Mouse (Mus musculus) left cerebral cortex, postnatal 36 days (tissue): ENCODE measurements around the gene Gosr2. TPM values are rescaled to one million over a fixed set of nuclear protein-coding genes. Genes with fewer than 3 reads are reported as not detected.
A peak's percentile ranks its signal among the peaks of the same experiment; 100 is the strongest.

Experiments used
- DNase-seq, 2 experiments: peaks; one replicate each; pipeline ENCODE4 v3.0.0; 2021 to 2022; ENCODE audit warnings: low spot score in 2 of 2, mixed read lengths in 1 of 2
- intact Hi-C: fragments of 180-260 bp; cut with DNase I; formaldehyde crosslinking; loops from one replicate; pipeline ENCODE4 v1.15.1; 2025
- total RNA-seq, 2 experiments: library from RNA; stranded (reverse); gene quantifications; 2 replicates each; pipeline ENCODE4 v1.2.3; 2021

Gene Gosr2
- total RNA-seq, 2 experiments from 2014 or later: 64.0 to 70.3 TPM

DNA sequence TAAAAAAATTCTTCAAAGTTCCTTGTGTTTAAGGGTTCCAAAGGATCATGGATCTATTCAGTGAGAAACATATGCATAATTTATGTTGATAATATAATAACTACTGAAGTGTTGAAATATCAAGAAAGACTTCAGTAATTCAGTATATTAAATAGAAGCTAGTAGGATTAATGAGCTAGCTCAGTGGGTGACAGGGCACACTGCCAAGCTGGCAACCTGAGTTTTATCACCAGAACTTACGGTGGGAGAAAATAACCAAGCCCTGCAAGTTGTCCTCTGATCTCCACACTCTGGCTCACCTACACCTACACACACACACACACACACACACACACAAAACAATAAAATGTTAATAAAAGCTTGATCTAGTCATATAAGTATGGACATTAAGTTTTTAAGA is 4.5 kb downstream of the Gosr2 start:
- no peak for DNase-seq
- intact Hi-C loops: no loop called here

DNA sequence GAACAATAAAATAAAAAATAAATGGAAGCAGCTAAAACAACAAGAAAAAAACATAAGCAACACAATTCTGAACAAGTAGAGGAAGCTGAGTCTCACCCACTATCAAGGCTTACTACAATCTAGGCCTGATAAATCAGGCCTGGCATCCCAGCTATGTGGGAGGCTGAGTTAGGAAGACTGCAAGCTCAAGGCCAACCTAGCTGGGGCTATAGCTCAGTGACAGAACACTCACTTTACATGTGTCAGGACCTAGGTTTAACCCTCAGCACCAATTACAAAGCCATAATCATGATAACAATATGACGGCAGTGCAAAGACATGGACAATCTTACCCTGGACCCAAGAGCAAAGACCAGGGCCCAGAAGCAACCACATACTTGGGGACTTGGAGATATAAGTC is 6.7 kb downstream of the Gosr2 start:
- DNase-seq: no peak
- intact Hi-C loops: no loop called here

DNA sequence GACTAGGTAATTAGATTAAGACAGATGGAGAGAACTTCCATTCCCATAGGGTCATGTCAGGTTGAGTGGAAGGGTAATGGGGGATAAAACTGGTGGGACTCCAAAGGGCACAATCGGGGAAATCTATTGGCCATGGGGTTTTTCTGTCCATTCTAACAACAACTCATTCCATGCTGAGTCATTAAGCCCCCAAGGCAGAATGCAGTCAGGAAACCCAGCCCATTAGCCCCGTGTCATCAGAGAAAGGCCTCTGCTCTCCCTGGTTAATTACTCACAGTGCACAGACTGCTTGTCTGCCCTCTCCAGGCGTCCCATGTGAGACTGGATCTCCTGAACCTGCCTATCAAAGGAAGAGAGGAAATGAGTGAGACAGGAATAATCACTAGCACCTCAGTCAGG is 8.7 kb downstream of the Gosr2 start:
- intact Hi-C loops: no loop called here
- no peak for DNase-seq

DNA sequence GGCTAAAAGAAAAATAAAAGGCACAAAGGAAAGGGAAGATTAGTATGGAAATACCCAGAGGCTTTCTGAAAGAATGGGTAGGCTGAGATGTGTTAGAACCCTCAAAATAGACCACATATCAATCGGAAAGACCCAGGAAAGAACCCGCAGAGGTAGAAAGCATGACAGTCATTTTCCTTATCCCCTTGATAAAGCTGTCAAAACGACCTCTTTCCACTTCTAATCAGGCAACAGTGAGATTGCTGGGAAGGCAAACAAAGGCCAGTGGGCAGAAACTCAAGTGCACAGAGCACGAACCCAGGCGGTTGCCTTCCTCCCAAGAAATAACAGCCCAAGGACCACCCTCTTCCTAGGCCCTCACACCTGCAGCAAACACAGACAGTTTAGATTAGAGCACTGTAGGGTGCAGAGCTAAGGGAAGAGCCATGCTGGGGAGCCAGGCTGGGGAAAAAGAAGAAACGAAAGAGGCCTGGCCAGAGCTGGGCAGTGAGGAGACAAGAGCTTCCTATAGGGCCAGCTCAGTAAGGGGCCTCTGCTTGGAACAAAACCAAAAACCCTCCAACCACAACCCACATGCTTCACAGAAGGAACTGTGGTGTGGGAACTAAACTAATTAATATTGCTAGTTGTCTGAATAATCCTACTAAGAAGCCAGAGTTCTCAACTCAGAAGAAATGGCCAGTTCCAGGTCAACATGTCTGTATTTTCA is 9.3 kb downstream of the Gosr2 start:
- DNase-seq: no peak
- intact Hi-C loops: no loop called here

DNA sequence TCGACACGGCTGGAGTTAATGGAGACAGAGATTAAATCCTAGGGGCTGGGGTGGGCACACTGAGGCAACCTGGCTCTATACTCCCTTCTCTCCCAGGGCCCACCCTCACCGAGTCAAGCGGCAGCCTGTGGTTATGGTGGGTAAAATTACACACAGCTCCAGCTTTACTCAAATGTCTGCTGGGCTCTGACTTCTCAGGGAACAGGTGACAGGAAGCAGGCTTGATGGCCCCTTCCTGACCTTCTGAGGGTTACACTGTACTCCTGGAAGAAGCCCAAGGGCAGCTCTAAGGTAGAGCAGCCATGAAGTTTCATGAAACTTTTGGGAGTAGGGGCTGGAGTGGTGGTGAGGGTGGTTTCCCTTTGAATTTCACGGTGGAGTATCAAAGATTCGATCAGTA is 11.0 kb downstream of the Gosr2 start:
- intact Hi-C loops: no loop called here
- no peak for DNase-seq

DNA sequence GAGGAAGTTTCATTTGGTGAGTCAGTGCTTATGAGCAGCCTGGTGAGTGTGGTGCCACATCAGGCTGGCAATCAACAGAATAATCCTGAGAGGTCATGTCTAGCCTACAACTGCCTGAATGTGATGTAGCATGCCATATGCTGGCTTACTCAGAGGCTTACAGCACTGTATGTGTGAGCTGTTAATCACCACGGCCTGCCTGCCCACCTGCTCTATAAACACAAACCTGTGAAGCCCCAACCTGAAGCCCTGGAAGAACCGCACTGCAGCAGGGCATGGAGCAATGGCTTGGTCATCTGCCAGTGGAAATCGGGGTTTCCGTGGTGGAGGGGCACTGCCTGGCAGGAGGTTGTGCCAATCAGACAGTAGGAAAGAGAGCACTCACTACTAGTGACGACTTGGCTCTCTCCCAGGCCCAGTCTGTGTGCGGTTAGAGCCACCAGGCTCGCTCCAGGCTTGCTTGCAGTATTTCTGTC is 12.4 kb downstream of the Gosr2 start:
- intact Hi-C loops: loop anchor here (1.0 kb wide), 1 partner anchor 45 kb away; no protein-coding TSS in a partner anchor
- DNase-seq: peak; percentile 46 to 50

DNA sequence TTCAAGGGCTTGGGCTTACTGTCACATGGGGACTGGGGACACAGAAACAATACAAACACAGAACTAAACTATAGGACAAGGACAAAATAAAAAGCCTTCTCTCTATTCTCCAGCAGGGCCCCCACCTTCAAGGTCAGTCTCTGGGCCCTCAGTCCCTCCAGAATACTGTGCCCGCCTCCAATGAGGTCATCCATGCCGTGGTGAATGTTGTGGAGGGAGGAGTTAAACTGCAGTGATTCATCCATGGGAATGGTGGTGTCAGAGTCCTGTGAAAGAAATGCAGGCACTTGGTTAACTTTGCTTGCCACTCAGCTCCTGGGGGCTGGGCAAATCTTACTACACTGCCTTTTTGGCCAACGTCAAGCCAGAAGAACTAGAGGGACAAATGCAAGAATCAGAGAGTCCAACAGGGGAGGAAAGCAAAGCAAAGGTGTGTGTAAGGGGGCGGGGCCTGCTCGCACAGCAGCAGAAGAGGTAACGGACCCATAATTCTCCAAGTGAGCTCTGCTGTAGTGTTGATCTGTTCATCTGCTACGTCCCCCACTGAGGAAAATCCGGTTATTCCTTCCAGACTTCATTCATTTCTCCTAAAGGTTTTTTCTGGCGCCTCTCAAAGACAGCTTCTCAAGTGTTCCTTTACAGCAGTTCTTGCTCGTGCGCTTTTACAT is 13.9 kb downstream of the Gosr2 start:
- intact Hi-C loops: no loop called here
- DNase-seq: peak in 1 of 2 experiments; percentile 0

DNA sequence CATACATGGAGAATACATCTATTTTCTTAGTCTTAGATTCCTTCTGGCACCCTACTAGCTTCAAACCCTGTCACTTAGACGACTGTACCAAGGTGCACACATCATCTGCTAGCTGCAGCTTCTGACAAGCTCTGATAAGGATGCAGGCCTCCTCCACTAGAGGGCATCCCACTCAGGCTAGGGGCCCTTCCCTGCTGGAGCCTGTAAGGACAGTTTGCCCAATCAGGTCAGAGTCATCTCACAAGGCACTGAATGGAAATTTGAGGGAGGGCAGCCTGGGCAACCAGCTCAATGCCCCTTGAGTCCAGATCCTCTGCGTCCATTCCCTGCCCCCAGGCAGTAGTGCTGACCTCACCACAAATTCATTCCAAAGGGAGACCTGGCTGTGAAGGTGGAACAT is 20.7 kb downstream of the Gosr2 start:
- DNase-seq: peak in 1 of 2 experiments; percentile 30
- intact Hi-C loops: loop anchor here (2.0 kb wide), 1 partner anchor 82 kb away; no protein-coding TSS in a partner anchor

DNA sequence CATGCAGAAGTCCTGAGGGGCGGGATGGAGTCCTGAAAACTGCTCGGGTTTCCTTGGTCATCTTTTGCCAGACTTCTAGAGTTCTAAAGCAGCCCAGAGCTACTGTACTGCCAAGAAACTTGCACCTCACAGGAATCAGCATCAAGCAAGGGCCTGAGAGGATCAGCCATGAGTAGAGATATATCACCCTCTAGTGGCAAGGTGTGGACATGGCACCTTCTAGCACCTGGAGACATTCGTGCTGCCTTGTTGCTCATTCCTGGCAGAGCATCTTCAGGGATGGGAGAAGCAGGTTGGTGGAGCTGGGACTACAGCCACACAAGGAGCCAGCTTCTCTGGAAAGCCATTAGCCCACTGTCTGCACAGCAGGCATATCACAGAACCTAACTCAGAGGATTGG is 22.1 kb downstream of the Gosr2 start:
- peak; percentile 75 to 80 for DNase-seq
- intact Hi-C loops: loop anchor here (1.0 kb wide), 1 partner anchor 36 kb away; no protein-coding TSS in a partner anchor

DNA sequence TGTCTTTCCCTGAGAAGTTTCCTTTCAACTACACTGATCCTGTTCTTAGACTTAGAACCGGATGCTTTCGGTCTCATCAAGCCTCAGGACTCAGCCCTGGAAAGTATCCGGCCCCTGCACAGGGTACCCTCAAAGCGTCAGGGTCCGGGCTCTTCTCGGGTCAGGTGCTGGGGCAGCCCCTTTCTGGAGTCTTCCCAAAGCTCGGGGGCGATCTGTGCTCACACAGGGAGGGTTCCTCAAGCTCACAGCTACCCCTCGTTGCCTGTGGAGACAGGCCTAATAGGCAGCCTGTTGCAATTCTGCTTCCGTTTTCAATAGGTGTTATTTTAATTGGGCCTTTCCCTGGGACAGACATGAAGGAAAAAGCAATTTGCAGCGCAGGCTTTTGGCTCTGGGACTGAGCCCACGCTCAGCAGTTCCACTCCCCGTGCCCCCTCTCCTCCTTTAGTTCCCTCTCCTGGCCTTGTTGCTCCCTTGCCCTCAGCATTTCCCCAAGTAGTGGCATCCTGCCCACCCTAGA is 30.7 kb downstream of the Gosr2 start:
- intact Hi-C loops: loop anchor here (1.0 kb wide), 1 partner anchor 18 kb away; the partner anchor contains the start of gene Rprml

DNA sequence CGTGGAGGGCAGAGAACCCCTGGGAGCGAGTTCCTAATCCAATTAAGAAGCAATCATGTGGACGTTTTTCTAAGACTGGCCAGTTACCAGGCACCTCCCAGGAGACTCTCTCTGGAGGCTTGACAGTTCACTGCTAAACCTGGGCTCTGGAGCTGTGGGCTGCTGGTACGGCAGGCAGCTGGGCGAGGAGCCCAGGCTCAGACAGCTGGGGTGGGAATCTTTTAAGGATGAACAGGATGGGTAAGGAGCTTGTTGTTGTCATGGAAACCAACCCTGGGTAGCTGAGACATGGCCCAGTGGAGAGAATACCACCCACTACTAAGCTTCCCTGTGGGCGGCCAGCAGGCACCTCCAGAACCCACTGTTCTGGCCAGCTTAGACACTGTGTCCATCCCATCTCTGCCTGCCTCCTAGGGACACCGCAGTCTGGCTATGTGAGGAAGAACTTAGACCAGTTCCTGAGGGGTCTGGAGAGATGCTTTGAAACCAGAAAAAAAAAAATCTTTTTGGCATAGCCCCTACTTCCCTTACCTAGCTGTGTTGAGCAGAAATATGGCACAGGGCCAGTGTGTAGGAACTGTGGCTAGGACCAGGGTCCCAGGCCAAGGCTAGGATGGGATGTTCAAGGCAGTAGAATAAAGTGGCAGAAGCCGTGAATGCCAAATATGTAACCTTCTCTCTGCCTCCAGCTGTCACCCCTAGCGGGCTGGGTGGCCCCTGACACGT is 31.4 kb downstream of the Gosr2 start:
- DNase-seq: peak; percentile 87 to 92
- intact Hi-C loops: loop anchor here (1.0 kb wide), 1 partner anchor 17 kb away; the partner anchor contains the start of gene Rprml

More for the DNA sequence above, 30.7 kb downstream of the Gosr2 start:
- no peak for DNase-seq

DNA sequence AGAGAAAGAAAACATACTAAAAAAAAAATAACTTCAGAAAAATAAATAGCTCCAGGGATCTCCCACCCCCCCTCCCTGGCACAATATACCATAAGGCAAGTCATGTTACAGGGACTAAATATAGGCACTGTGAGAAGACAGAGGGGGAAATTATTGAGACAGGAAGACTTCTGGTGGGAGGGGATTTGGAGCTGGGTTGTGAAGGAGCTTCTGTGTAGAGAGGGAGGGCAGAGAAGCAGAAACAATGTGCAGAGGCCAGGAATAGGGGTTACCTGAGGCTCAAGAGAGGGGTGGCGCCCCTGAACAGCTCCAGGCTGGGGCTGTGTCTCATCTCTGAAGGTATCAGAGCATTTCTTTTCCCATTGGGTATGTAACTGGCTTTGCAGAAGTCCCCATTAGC is 32.0 kb downstream of the Gosr2 start:
- no peak for DNase-seq
- intact Hi-C loops: loop anchor here (1.0 kb wide), 1 partner anchor 16 kb away; the partner anchor contains the start of gene Rprml

DNA sequence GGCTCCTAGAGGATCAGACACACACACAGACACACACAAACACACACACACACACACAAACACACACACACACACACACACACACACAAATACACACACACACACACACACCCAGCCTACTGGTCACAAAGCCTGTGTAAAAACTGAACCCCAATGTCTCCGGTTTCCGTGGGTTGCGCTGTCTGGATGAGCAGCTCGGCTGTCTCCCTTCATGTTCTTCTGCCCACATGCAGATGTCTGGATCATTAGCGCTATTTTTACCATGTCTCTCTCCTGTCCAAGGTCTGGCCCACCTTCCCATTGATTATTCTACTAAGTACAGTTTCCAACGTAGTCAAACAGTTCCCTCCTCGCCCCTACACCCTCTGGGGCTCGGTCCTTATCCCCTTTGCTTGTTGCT is 34.6 kb downstream of the Gosr2 start:
- no peak for DNase-seq
- intact Hi-C loops: no loop called here

DNA sequence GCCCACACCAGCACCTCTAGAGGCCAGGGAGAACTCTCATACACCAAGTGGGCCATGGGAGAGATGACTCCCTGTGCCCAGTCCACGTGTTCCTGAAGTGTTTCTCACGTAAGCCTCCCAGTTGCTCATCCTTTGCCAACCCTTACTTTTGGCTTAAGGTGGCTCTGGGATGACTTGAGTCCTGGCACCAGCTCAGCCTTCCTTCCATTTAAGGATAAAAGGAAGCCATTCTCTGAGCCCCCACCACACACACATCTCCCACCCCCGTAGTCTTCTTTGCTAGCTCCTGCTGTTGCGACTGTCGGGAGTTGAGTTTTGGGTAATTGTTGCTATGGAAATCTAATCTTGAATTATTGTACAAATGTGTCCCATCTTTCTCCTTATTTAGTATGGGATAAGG is 35.2 kb downstream of the Gosr2 start:
- peak; percentile 76 to 83 for DNase-seq
- intact Hi-C loops: loop anchor here (1.0 kb wide), 1 partner anchor 13 kb away; the partner anchor contains the start of gene Rprml

DNA sequence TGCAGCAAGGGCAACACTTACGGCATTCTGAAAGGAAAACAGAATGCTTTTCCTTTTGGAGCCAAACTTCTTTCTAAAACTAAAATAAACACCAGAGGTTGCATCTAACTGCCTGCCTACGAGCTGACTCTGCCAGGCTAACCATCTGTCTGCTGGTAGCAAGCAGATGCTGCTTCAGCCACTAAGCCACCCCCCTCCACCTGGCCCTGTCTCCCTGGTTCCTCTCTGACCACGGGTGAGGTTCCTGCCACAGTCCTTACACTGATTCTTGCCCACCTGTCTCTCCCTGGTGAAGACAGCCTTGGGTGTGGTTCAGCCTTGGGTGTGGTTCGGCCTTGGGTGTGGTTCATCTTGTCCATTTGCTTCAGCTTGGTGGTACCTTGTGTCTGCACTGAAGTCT is 35.8 kb downstream of the Gosr2 start:
- DNase-seq: peak; percentile 72 to 76
- intact Hi-C loops: loop anchor here (1.0 kb wide), 1 partner anchor 13 kb away; the partner anchor contains the start of gene Rprml

DNA sequence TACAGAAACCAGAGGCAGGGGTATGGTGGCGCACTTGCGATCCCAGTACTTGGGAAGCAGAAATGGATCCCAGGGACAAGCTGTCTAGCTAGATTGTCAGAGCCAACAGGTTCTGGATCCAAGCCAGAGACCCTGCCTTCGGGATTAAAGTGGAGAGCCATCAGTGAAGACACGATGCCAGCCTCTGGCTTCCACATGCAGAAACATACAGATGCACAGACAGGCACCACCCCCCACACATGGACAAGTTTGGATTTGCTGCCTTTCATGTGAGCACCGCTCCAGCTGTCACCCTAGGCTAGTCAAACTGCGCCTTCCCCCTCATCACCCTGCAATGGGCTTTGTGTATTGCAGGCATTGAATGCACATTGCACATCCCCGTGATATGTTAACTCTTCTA is 39.5 kb downstream of the Gosr2 start:
- intact Hi-C loops: no loop called here
- DNase-seq: peak in 1 of 2 experiments; percentile 28

DNA sequence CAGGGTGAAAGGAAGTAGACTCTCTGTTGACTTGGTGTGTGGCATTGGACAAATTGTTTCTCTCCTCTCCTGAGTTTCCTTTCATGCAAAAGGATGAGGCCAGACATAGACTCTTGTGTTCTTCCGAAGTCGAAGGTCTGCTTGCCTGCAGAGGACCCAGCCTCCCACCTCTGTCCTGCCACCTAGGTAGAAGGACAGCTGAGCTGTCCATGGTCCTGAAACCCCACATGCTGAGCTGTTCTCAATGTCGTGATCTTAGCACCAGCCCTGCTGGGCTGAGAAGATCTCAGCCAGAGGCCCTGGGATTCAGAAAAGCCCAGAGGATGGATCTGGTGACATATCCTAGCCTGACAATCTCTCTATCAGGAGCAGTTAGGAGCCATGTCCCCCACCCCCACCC is 41.2 kb downstream of the Gosr2 start:
- intact Hi-C loops: no loop called here
- no peak for DNase-seq

DNA sequence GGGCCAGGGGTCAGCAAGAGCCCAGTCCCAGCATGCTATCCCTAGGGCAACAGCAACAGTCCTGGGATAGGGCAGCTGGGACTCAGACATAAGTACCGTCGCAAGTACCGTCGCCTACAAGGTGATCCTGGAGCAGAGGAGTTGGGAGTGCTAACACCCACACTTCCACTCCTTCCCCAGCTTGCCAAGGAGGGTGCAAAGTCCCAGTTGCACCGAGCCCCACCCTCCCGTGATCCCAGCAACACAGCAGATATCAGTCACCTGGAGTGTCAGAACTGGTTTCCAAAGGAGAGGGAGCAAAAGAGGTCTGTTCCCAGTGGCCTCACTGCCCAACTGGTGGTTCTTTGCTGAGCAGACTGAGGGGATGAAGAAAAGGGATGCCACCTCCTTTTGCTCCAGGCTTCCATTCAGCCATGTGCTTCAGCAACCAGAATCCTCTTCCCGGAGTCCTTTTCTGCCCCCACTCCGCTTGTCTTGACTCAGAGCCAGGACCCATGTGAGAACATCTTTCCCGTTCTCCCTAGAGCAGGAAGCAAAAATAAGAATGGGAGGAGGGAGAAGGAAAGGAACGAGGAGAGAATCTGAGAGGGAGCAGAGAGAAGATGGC is 44.2 kb downstream of the Gosr2 start:
- intact Hi-C loops: no loop called here
- DNase-seq: peak; percentile 68 to 76

DNA sequence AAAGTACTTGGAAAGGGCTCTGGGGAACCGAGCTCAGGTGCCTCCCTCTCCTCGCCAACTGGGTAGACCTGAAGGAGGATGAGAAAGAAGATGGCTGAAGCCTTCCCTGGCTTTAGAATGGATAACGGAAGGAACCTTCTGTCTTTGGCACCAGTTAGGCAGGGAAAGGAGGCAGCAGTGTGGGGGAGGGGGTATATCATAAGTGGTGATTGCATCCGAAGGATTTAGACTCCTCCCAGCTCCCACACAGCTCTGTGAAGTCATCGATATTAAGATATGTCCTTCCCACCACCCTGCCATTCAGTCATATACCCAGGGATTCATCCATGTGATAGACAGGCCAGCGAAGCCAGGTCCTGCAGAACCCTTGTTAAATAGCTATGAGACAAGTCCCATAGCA is 46.3 kb downstream of the Gosr2 start:
- intact Hi-C loops: no loop called here
- peak; percentile 40 to 52 for DNase-seq
